Mouse (Mus musculus) small intestine, adult 2 months (tissue): ENCODE data around the gene Abat.

ENCODE experiments used
- CTCF ChIP-seq: fragments of 200-500 bp; IDR thresholded peaks from 2 replicates; pipeline ENCODE4 v1.5.1; 2012; ENCODE audit warnings: low read depth, mild to moderate bottlenecking, control low read depth, inconsistent platforms, low read length, moderate library complexity, mixed read lengths; ENCODE audit not compliant: insufficient replicate concordance, insufficient read length; ENCODE audit errors: extremely low read depth
- POLR2A ChIP-seq: fragments of 200-500 bp; IDR thresholded peaks from 2 replicates; pipeline ENCODE4 v1.6.1; 2012; ENCODE audit warnings: low read depth, mild to moderate bottlenecking, control low read depth, inconsistent platforms, low read length, moderate library complexity

GRCm38 (mm10) chr16:8512830-8513229 lies 399 bp upstream of the Abat start:
- TF ChIP-seq CTCF = 0 out of 2 replicates have a peak, but pooled peaks have one; percentile 7
- no peak for TF ChIP-seq POLR2A
